Comparison of ENCODE assay signal across 10 mouse cellular contexts in the genomic region with DNA sequence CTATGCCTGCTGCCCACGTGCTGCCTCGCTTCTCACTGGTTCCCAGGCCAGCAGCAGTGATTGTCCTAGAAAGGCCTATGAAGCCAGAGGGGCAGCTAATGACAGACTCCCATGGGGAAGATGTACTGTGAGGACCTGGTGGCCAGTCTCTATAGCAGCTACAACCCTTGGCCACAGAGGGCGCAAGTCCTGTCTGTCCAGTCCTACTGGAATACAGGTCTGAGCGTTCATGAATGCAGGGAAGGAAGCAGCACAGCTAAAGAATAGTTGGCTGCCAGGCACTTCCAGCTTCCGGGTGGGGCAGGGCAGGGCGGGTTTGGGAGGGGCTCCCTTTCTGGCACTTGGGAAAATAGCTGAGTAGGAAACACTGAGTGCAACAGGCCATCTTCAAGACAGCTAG. TPM values are rescaled to one million over a fixed set of nuclear protein-coding genes. Genes with fewer than 3 reads are reported as not detected.
DNase-seq lines count a peak whose midpoint lies in the region; ATAC-seq and TF ChIP-seq lines count a peak whose summit lies in the region.
"Had no signal": no experiment of that assay in that cellular context is flagged by ENCODE, and none has a peak within 500 bp of the region (broad histone marks: within the 10 kb centered on the region; RNA-seq: fewer than 3 reads in every experiment).

No protein-coding gene starts in this region.

- no peaks in the 10 kb centered on the region for H3K4me1 ChIP-seq in liver, adult 2 months (ENCODE audit: control insufficient read depth, insufficient read depth, low read length)
- H3K4me1 ChIP-seq in liver, embryonic 12.5 days, result no peaks in the 10 kb centered on the region
- peaks cover 10% of the 10 kb centered on the region for H3K4me1 ChIP-seq in kidney, adult 2 months (ENCODE audit: control insufficient read depth, insufficient read depth, low read length)

- no peaks in the 10 kb centered on the region for H3K27me3 ChIP-seq in liver, adult 2 months (ENCODE audit: control insufficient read depth, insufficient read depth, low read length)
- no peaks in the 10 kb centered on the region for H3K27me3 ChIP-seq in liver, embryonic 12.5 days (replicated peaks)
- H3K27me3 ChIP-seq in kidney, adult 2 months (replicated peaks; ENCODE audit: control insufficient read depth, insufficient read depth, low read length), result no peaks in the 10 kb centered on the region

- DNase-seq in adrenal gland, postnatal 14 days, result peak; percentile 42
- DNase-seq in adrenal gland, postnatal 4 days (ENCODE audit: low spot score in 2 of 2), result no peak
- no peak for DNase-seq in liver, adult 2 months (ENCODE audit: extremely low read depth, low read depth, low spot score)
- DNase-seq in kidney, adult 2 months, result peak; percentile 71
- peak; percentile 62 for DNase-seq in lung, postnatal 36 days
- DNase-seq in spleen, postnatal 4 days (ENCODE audit: low spot score in 2 of 2), result no peak
- no peak for DNase-seq in left cerebral cortex, adult 11 months (ENCODE audit: low spot score)
- DNase-seq: midbrain, embryonic 14.5 days had no signal

- H3K4me2 ChIP-seq in liver, embryonic 12.5 days, result no peak overlapping the region

- no peaks in the 10 kb centered on the region for H3K9me3 ChIP-seq in liver, embryonic 12.5 days (replicated peaks)

- no peak for TF ChIP-seq POLR2A in liver, adult 2 months (IDR thresholded peaks at IDR 0.05; ENCODE audit: extremely low read depth, insufficient read depth, low read length)
- TF ChIP-seq POLR2A in kidney, adult 2 months (IDR thresholded peaks at IDR 0.05; ENCODE audit: low read depth, low read length), result no peak

- H3K27ac ChIP-seq in liver, adult 2 months (replicated peaks; ENCODE audit: insufficient read depth, low read depth, low read length), result no peak overlapping the region
- H3K27ac ChIP-seq in liver, embryonic 12.5 days, result no peak overlapping the region
- H3K27ac ChIP-seq in kidney, adult 2 months (ENCODE audit: insufficient read depth, low read depth, low read length), result peak overlapping the region; percentile 21

- no peak overlapping the region for H3K9ac ChIP-seq in liver, adult 2 months (ENCODE audit: low read depth, low read length)
- no peak overlapping the region for H3K9ac ChIP-seq in liver, embryonic 12.5 days

- H3K79me2 ChIP-seq in liver, adult 2 months (ENCODE audit: control insufficient read depth, insufficient read depth, low read length), result no peaks in the 10 kb centered on the region

- 81% methylated on average over 6 of the region's 6 CpGs for WGBS in liver, adult 2 months
- WGBS in liver, embryonic 12.5 days (ENCODE audit: insufficient replicate concordance), result 64% methylated on average over 6 of the region's 6 CpGs
- WGBS in kidney, adult 2 months, result 42% methylated on average over 6 of the region's 6 CpGs

- ATAC-seq in liver, embryonic 12.5 days, result no peak

- H3K36me3 ChIP-seq in liver, adult 2 months (ENCODE audit: control insufficient read depth, insufficient read depth, low read length), result no peaks in the 10 kb centered on the region
- H3K36me3 ChIP-seq in liver, embryonic 12.5 days, result peaks cover 23% of the 10 kb centered on the region; the same call in 1 of the 2 replicates
- no peaks in the 10 kb centered on the region for H3K36me3 ChIP-seq in kidney, adult 2 months (ENCODE audit: control insufficient read depth, insufficient read depth, low read length)

- peak; percentile 46 for TF ChIP-seq CTCF in liver, adult 2 months (IDR thresholded peaks at IDR 0.05; ENCODE audit: low read depth, low read length)
- TF ChIP-seq CTCF in kidney, adult 2 months (conservative IDR thresholded peaks at IDR 0.05; ENCODE audit: insufficient read depth, insufficient read length, low read depth, low read length), result peak; percentile 54

- H3K4me3 ChIP-seq in liver, adult 2 months (ENCODE audit: insufficient read depth, low read depth, low read length), result no peak overlapping the region
- H3K4me3 ChIP-seq in liver, embryonic 12.5 days, result no peak overlapping the region
- H3K4me3 ChIP-seq in kidney, adult 2 months (ENCODE audit: insufficient read depth, low read depth, low read length), result no peak overlapping the region

RNA-seq across cellular contexts. Expression of a gene that starts 15.2 kb away (rescaled TPM):
- not detected in 2 replicates for total RNA-seq in adrenal gland, postnatal 14 days (2021)
- total RNA-seq in adrenal gland, postnatal 4 days (2021), result under 1 TPM in 1 of 2 experiments, not detected in 1; 0.28 TPM
- 0.07 and 0.65 TPM in 2 replicates for total RNA-seq in liver, adult 2 months (2014; rRNA removed)
- polyA plus RNA-seq in liver, adult 2 months (2012; rRNA removed), result 0.11 and 0.29 TPM in 2 replicates
- 0.15 and 0.42 TPM in 2 replicates for polyA plus RNA-seq in liver, embryonic 12.5 days (2016; fragmentation: Nextera tagmentation; extraction: Ambion mirVana)
- polyA plus RNA-seq in kidney, adult 2 months (2012; rRNA removed), result 24.2 and 28.8 TPM in 2 replicates
- total RNA-seq: gastrocnemius, postnatal 4 days had no signal

Comparison
In these comparisons a context has a peak if more than half of its experiments do, and no peak if none do; other contexts are left out.
1. DNase-seq: peak in adrenal gland, postnatal 14 days (single experiment), kidney, adult 2 months (single experiment) and lung, postnatal 36 days (single experiment); none in adrenal gland, postnatal 4 days (0 of 2), liver, adult 2 months (single experiment), spleen, postnatal 4 days (0 of 2) and left cerebral cortex, adult 11 months (single experiment).